Mouse (Mus musculus) bone marrow macrophage, adult 2 months (primary cell): Measurements from ENCODE around the gene Mst1. TPM values are rescaled to one million over a fixed set of nuclear protein-coding genes. Genes with fewer than 3 reads are reported as not detected.

Source experiments
- H3K27ac ChIP-seq: 2 replicates; pipeline ENCODE4 v1.5.1; 2012; ENCODE audit warnings: low read depth, low read length; ENCODE audit not compliant: insufficient read depth
- H3K4me1 ChIP-seq: 2 replicates; pipeline ENCODE4 v1.6.1; 2012; ENCODE audit warnings: low read length; ENCODE audit not compliant: control insufficient read depth, insufficient read depth
- H3K4me3 ChIP-seq: 2 replicates; pipeline ENCODE4 v1.5.1; 2012; ENCODE audit warnings: mild to moderate bottlenecking, low read length, moderate library complexity; ENCODE audit not compliant: insufficient read depth
- CTCF ChIP-seq: IDR thresholded peaks from 2 replicates; pipeline ENCODE4 v1.5.1; 2012; ENCODE audit warnings: low read depth, mild to moderate bottlenecking, low read length, moderate library complexity
- POLR2A ChIP-seq: IDR thresholded peaks from 2 replicates; pipeline ENCODE4 v1.6.1; 2012; ENCODE audit warnings: mild to moderate bottlenecking, low read depth, low read length, borderline replicate concordance
- polyA plus RNA-seq: library from polyadenylated mRNA; stranded (reverse); fragments of >200 nt; gene quantifications from 2 replicates; pipeline ENCODE4 v1.2.4, GENCODE M21; 2012; ENCODE audit not compliant: missing spikeins, insufficient read depth, insufficient read length

Gene Mst1
- polyA plus RNA-seq, 1 experiment: not detected

DNA sequence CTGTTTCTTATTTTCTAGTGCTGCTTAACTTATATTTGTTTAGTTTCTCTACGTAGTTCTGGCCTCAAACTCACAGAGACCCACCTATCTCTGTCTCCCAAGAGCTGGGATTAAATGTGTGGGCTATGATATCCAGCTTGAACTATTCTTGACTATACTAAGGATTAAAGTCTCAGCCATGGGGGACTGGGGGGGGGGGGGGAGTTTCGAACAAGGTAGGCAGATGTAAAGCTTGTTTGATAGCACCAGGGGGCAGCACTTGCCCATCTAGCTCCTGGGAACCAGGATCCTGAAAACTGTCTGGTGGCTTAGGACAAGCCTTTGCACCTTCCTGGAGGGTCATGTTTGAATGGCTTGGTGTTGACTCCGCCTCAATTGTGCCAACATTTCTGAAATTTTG is 15.3 kb downstream of the Mst1 start:
- TF ChIP-seq CTCF (peak; percentile 49; the same call in 1 of the 2 replicates), POLR2A (no peak)
- peak overlapping the region; percentile 84 for H3K4me3 ChIP-seq
- no peak overlapping the region for H3K27ac ChIP-seq
- H3K4me1 ChIP-seq: peaks cover 6% of the 10 kb centered on the region

DNA sequence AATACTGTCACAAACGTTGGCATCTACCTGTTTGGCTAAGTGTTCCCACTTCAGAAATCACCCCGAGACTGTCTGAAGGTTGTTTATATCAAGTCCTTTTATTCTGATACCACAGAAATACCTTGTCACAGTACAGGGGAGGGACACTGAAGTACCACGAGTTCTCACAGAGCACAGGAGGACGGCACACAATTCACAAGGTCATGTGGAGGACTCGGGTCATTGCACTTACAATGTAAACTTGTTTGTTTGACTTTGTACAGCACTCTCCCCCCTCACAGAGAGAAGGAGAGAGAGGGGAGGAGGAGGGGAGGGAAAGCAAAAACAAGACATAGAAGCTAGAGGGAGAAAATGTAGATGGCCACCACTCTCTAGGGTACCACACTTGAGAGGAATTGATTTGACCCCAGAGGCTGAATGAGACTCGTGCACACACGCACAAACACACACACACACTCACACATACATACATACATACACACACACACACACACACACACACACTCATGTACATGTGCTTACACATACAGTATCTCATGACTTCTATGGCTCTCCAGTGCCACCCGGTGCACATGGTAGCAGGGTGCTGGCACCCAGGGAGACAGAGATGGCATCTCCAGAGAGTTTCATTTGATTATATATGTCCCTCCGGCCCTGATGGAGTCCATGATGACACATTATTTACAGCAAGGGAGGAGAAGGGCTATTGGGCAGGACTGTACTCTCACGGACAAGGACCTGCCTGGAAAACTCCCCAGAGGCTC is 15.9 kb downstream of the Mst1 start:
- no peak overlapping the region for H3K27ac ChIP-seq

DNA sequence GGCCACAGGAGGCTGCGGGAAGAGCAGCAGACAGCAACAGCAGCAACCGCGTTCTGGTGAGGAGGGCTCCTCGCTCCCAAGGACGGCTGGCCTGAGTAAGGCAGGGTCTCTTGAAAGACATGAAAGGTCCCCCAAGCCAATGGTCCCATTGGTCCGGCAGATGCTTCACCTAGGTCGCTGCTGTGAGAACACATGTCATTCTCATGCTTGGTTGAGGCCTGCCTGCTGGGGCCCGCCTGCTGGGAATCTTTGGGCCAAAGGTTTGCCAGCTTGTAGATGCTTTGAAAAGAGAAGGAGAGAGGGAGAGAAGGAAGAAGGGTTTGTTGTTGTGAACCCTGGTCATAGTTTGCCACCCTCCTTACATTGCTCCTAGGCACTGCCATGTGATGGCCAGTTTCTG is 19.4 kb downstream of the Mst1 start:
- peaks cover 5% of the 10 kb centered on the region; the same call in 1 of the 2 replicates for H3K4me1 ChIP-seq
- H3K4me3 ChIP-seq: no peak overlapping the region
- no peak for TF ChIP-seq POLR2A
- no peak for TF ChIP-seq CTCF
- H3K27ac ChIP-seq: no peak overlapping the region

More for the DNA sequence above, 15.9 kb downstream of the Mst1 start:
- TF ChIP-seq POLR2A: no peak
- TF ChIP-seq CTCF: no peak
- Histone ChIP-seq H3K4me1 (peaks cover 6% of the 10 kb centered on the region), H3K4me3 (no peak overlapping the region)

DNA sequence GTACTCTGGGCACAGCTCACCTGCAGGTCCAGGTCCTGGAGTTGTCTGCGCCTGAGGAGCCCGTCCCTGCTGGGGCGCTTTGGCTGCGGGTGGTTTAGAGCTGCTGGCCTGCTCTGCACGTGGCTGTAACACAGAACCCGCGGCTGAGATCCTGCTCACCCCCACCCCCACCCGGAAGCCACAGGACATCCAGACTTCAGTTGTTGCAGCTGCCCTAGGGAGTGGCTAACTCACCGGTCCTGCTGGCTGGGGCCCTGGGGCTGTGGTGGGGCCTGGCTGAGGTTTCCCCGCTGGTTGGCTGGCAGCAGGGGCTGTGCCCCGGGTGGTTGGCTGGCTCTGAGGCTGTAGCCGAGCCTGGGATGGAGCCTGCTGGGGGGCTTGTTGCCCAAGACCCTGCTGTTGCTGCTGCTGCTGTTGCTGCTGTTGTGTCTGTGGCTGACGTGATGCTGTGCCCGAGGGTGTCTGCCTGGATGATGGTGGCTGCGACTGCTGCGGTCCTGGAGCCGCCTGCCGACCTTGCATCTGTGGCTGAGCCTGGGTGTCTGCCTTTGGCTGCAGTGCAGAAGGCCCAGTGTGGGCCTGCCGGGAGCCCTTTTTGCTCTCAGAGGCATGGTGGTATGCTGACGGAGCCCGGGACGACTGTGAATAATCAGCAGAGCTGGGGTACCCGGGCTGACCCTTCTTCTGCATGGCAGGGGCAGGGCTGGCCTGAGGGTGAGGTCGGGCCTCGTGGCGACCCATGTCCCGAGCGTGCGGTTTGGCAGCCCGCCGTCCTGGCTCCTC is 24.7 kb downstream of the Mst1 start:
- peak overlapping the region; percentile 53 for H3K4me3 ChIP-seq
- H3K27ac ChIP-seq: 0 out of 2 replicates have a peak overlapping the region, but pooled peaks have one; percentile 27
- TF ChIP-seq CTCF: no peak
- TF ChIP-seq POLR2A: no peak
- H3K4me1 ChIP-seq: peaks cover 39% of the 10 kb centered on the region

DNA sequence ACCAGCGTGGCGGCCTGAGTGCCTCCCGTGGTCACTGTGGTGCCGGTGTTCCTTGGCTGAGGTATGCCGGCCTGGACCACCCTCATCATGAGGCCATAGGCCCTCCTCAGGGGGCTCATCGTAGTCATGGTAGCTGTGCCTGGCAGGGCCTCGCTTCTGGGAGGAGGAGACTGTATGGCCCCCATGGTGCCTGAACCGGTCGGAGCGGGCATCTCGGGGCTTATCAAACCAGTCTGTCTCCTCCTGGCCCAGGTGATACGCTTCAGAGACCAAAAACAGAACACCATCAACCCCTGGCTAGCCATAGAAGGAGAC is 25.3 kb downstream of the Mst1 start:
- no peak overlapping the region for H3K27ac ChIP-seq
- peaks cover 39% of the 10 kb centered on the region for H3K4me1 ChIP-seq
- TF ChIP-seq CTCF (no peak), POLR2A (no peak)
- H3K4me3 ChIP-seq: peak overlapping the region; percentile 53

DNA sequence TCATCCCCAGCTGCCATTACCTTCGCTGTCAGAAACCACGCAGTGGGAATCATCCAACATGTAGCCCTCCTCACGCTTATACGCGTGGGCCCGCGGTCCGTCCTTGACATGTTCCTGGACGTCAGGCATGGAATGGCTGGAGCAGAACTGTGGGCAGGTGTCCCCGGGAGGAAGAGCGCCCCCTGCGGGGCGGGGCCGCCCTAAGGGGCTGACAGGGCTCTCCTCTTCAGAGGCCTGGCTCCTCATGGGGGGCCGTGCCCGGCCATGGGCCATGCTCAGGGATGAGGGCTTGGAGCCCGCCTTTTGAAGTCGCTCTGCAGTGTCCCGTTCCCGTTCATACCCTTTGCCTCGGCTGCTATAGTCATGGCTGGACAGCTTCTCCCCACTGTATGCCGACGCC is 25.9 kb downstream of the Mst1 start:
- H3K4me3 ChIP-seq: peak overlapping the region; percentile 53
- H3K27ac ChIP-seq: no peak overlapping the region
- no peak for TF ChIP-seq POLR2A
- 0 out of 2 replicates have a peak, but pooled peaks have one; percentile 10 for TF ChIP-seq CTCF
- H3K4me1 ChIP-seq: peaks cover 39% of the 10 kb centered on the region

DNA sequence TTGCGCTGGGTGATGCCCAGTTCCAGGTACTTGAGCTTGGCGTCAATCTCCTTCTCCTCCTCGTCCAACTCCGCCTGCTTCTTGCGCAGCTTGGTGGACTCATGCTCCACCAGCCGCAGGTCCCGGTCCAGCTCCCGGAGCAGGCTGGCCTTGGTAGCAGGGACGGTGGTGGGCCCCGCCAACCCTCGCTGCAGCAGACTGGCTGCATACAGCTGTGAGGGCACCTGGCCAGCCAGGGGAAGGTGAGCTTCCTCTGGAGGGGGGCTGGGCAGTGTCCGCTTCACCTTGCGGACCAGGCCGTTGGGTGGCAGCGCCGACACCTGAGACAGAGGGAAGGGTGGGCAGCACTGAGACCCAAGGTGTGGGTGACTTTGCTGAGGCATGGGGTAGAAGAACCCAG is 27.6 kb downstream of the Mst1 start:
- peaks cover 39% of the 10 kb centered on the region for H3K4me1 ChIP-seq
- peak overlapping the region; percentile 90 for H3K4me3 ChIP-seq
- TF ChIP-seq CTCF (no peak), POLR2A (no peak)
- peak overlapping the region; percentile 85 for H3K27ac ChIP-seq

DNA sequence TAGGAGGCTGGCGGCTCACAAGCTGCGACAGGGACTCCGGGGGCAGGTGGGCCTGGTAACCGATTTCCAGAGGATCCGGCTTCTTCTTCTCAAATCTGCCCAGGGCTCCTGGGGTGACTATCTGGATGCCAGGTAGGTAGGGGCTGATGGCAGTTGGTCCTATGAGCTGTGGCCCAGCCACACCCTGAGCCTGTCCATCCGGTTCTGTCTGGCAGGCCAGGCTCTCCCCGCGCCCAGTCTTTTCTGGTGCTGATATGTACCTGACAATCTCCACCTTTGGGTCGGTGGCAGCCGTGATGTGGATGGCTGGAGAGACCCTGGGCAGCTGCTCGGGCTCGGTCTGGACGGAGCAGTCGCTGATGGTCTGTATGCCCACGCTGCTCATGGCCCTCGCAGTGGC is 29.9 kb downstream of the Mst1 start:
- Histone ChIP-seq H3K4me3 (peak overlapping the region; percentile 90), H3K27ac (peak overlapping the region; percentile 85), H3K4me1 (peaks cover 30% of the 10 kb centered on the region)
- TF ChIP-seq POLR2A: no peak
- no peak for TF ChIP-seq CTCF

DNA sequence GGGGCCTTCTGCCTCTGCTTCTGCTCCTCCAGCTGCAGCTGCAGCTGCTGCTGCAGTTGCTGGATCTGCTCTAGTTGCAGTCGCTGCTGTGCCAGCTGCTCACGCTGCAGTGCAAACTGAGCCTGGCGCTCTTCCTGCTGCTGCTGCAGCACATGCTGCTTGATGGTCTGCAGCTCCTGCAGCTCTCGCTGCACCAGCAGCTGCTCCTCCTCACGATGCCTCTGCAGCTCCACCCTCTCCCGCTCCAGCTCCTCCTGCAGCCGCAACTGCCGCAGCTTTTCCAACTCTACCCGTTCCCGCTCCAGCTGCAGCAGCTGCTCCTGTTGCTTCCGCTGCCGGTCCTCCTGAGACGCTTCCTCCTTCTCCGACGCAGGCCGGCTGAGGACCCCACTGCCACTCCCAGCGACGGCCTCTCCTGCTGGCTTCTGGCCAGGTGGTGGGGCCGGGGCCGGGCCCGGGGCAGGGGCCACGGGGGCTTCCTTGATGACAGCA is 30.9 kb downstream of the Mst1 start:
- TF ChIP-seq POLR2A (no peak), CTCF (no peak)
- Histone ChIP-seq H3K27ac (peak overlapping the region; percentile 85), H3K4me1 (peaks cover 20% of the 10 kb centered on the region), H3K4me3 (peak overlapping the region; percentile 90)
